Mouse (Mus musculus) CH12.LX (cell line): ENCODE measurements around the gene Hs3st6. TPM values are rescaled to one million over a fixed set of nuclear protein-coding genes. Genes with fewer than 3 reads are reported as not detected.

ENCODE experiments used
- DNase-seq: peaks from one replicate; pipeline ENCODE4 v3.0.0-alpha.2; 2013; ENCODE audit errors: extremely low read depth
- H3K27ac ChIP-seq: 2 replicates; pipeline ENCODE4 v1.5.1; 2012; ENCODE audit warnings: low read depth, mild to moderate bottlenecking, control low read depth, moderate library complexity; ENCODE audit not compliant: insufficient read depth
- H3K27me3 ChIP-seq: replicated peaks from 2 replicates; pipeline ENCODE3; 2012; ENCODE audit warnings: inconsistent platforms
- H3K36me3 ChIP-seq, 2 experiments: replicated peaks in 1 of 2; 2 replicates each; pipeline versions ENCODE3 to v1.6.1; 2012; ENCODE audit warnings: inconsistent platforms in 1 of 2, low read length in 1 of 2, mild to moderate bottlenecking in 1 of 2, mixed read lengths in 1 of 2, moderate library complexity in 1 of 2; ENCODE audit not compliant: control insufficient read depth in 1 of 2, insufficient read depth in 1 of 2
- H3K4me1 ChIP-seq, 2 experiments: 2 replicates each; pipeline ENCODE4 v1.6.1; 2012; ENCODE audit warnings: inconsistent platforms in 1 of 2, moderate library complexity in 1 of 2; ENCODE audit not compliant: insufficient read depth in 2 of 2, control insufficient read depth in 1 of 2
- H3K4me2 ChIP-seq: 2 replicates; pipeline ENCODE4 v1.6.1; 2012; ENCODE audit warnings: low read depth, mild to moderate bottlenecking, control low read depth; ENCODE audit not compliant: poor library complexity, insufficient read depth, severe bottlenecking
- H3K4me3 ChIP-seq, 3 experiments: fragments of 150-350 bp in 1 of 3; sonication (generic) in 1 of 3; replicated peaks in 1 of 3; 2 replicates each; pipeline versions ENCODE3 to v1.5.1; 2011 to 2012; ENCODE audit warnings: low read depth in 2 of 3, low read length in 2 of 3, mild to moderate bottlenecking in 2 of 3, moderate library complexity in 2 of 3, control low read depth in 1 of 3, improper control_type of control experiment in 1 of 3, inconsistent platforms in 1 of 3, mixed read lengths in 1 of 3; ENCODE audit not compliant: poor library complexity in 1 of 3
- H3K79me2 ChIP-seq: replicated peaks from 2 replicates; pipeline ENCODE4 v1.6.1; 2012; ENCODE audit warnings: mild to moderate bottlenecking, moderate library complexity; ENCODE audit not compliant: control insufficient read depth, poor library complexity, insufficient read depth, severe bottlenecking; ENCODE audit errors: extremely low read depth
- H3K9ac ChIP-seq: 2 replicates; pipeline ENCODE4 v1.6.1; 2012; ENCODE audit warnings: low read depth, mild to moderate bottlenecking, control low read depth, moderate library complexity; ENCODE audit not compliant: insufficient read depth
- H3K9me3 ChIP-seq: replicated peaks from 2 replicates; pipeline ENCODE3; 2012; ENCODE audit warnings: low read length, inconsistent platforms, mixed read lengths
- BHLHE40 ChIP-seq: IDR thresholded peaks from 2 replicates; pipeline ENCODE4 v1.6.1; 2011; ENCODE audit warnings: mild to moderate bottlenecking, low read depth, low read length, improper control_type of control experiment
- CHD2 ChIP-seq: IDR thresholded peaks from 2 replicates; pipeline ENCODE4 v1.6.1; 2011; ENCODE audit warnings: low read length, improper control_type of control experiment
- CTCF ChIP-seq, 2 experiments: IDR thresholded peaks in 1 of 2; conservative IDR thresholded peaks in 1 of 2; 2 replicates each; pipeline ENCODE4 v1.5.1; 2011 to 2012; ENCODE audit warnings: low read depth in 2 of 2, low read length in 2 of 2, improper control_type of control experiment in 1 of 2, inconsistent platforms in 1 of 2, mild to moderate bottlenecking in 1 of 2, moderate library complexity in 1 of 2
- ELF1 ChIP-seq: IDR thresholded peaks from 2 replicates; pipeline ENCODE4 v1.6.1; 2014; ENCODE audit warnings: low read depth, mild to moderate bottlenecking, inconsistent platforms, low read length, improper control_type of control experiment
- GABPA ChIP-seq: IDR thresholded peaks from 2 replicates; pipeline ENCODE4 v1.6.1; 2012; ENCODE audit warnings: low read depth, low read length, improper control_type of control experiment, inconsistent platforms; ENCODE audit not compliant: insufficient replicate concordance
- HCFC1 ChIP-seq: IDR thresholded peaks from 2 replicates; pipeline ENCODE4 v1.6.1; 2012; ENCODE audit warnings: low read depth, mild to moderate bottlenecking, inconsistent platforms, low read length, improper control_type of control experiment
- MAX ChIP-seq: IDR thresholded peaks from 2 replicates; pipeline ENCODE4 v1.6.1; 2011; ENCODE audit warnings: low read length, improper control_type of control experiment
- MEF2A ChIP-seq: IDR thresholded peaks from 2 replicates; pipeline ENCODE4 v1.6.1; 2014; ENCODE audit warnings: low read depth, mild to moderate bottlenecking, inconsistent platforms, low read length, improper control_type of control experiment, borderline replicate concordance
- MXI1 ChIP-seq: IDR thresholded peaks from 2 replicates; pipeline ENCODE4 v1.6.1; 2011; ENCODE audit warnings: mild to moderate bottlenecking, low read depth, low read length, improper control_type of control experiment
- MYC ChIP-seq: IDR thresholded peaks from 2 replicates; pipeline ENCODE4 v1.6.1; 2011; ENCODE audit warnings: low read depth, mild to moderate bottlenecking, improper control_type of control experiment, low read length
- PAX5 ChIP-seq: IDR thresholded peaks from 2 replicates; pipeline ENCODE4 v1.6.1; 2012; ENCODE audit warnings: low read length, inconsistent platforms, mixed read lengths
- POLR2A ChIP-seq: IDR thresholded peaks from 2 replicates; pipeline ENCODE4 v1.6.1; 2011; ENCODE audit warnings: low read depth, mild to moderate bottlenecking, improper control_type of control experiment, low read length
- POLR2AphosphoS2 ChIP-seq: IDR thresholded peaks from 2 replicates; pipeline ENCODE4 v1.6.1; 2011; ENCODE audit warnings: low read depth, low read length, improper control_type of control experiment
- RAD21 ChIP-seq: IDR thresholded peaks from 2 replicates; pipeline ENCODE4 v1.6.1; 2011; ENCODE audit warnings: low read depth, mild to moderate bottlenecking, low read length, improper control_type of control experiment, moderate library complexity
- SIN3A ChIP-seq: IDR thresholded peaks from 2 replicates; pipeline ENCODE4 v1.6.1; 2012; ENCODE audit warnings: low read length, improper control_type of control experiment, inconsistent platforms
- SMC3 ChIP-seq: IDR thresholded peaks from 2 replicates; pipeline ENCODE4 v1.6.1; 2011; ENCODE audit warnings: low read depth, low read length, improper control_type of control experiment
- TBP ChIP-seq: conservative IDR thresholded peaks from 2 replicates; pipeline ENCODE4 v1.6.1; 2011; ENCODE audit warnings: low read depth, low read length, improper control_type of control experiment
- TCF12 ChIP-seq: IDR thresholded peaks from 2 replicates; pipeline ENCODE4 v1.6.1; 2014; ENCODE audit warnings: low read depth, mild to moderate bottlenecking, inconsistent platforms, low read length, improper control_type of control experiment
- ZMIZ1 ChIP-seq: IDR thresholded peaks from 2 replicates; pipeline ENCODE4 v1.6.1; 2012; ENCODE audit warnings: low read depth, mild to moderate bottlenecking, inconsistent platforms, low read length, improper control_type of control experiment
- dilution Hi-C: fragments of 300-500 bp; cut with MboI; formaldehyde crosslinking; loops from 2 replicates; pipeline ENCODE4 v1.14.3; 2020; ENCODE audit warnings: low sequenced_read_pairs; ENCODE audit not compliant: extremely low pct_unique_long_range_greater_than_20kb, extremely low pct_ligation_motif_present
- in situ Hi-C: fragments of 300-500 bp; cut with MboI; formaldehyde crosslinking; loops from 3 replicates; pipeline ENCODE4 v1.14.3; 2019; ENCODE audit warnings: low sequenced_read_pairs, low pct_ligation_motif_present, low pct_unique_long_range_greater_than_20kb, mixed read lengths
- polyA plus RNA-seq: library from polyadenylated mRNA; unstranded; fragments of >175 nt; gene quantifications from 2 replicates; pipeline ENCODE4 v1.2.1, GENCODE M21; 2012; ENCODE audit warnings: low read depth; ENCODE audit not compliant: insufficient read length
- total RNA-seq, 2 experiments: library from RNA; depleted of rRNA; stranded (reverse); fragments of 300-350 nt in 1 of 2; fragments of >200 nt in 1 of 2; gene quantifications; 2 replicates each; pipeline ENCODE4 v1.2.3; 2012 to 2014

Gene Hs3st6
- total and polyA plus RNA-seq, 3 experiments, result 0.30 TPM; not detected in 2

DNA sequence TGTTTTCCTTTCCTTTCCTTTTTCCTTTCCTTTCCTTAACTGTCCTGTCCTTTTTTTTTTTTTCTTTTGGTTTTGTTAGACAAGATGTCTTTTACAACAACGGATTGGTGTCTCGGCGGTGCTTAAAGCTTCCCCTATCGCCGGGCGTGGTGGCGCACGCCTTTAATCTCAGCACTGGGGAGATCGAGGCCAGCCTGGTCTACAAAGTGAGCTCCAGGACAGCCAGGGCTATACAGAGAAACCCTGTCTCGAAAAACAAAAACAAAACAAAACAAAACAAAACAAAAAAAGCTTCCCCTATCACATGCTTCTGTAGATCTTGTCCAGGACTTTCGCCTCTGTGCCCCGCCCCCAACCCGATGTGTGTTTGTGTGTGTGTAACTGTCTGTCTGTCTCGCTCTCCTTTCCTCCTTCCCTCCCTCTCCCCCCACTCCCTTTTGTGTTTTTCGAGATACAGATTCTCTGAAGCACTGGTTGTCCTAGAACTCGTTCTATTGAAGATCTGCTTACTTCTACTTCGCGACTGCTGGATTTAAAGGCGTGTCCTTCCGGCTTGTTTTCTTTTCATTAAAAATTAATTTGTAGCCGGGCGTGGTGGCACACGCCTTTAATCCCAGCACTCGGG is 44.9 kb upstream of the Hs3st6 start:
- Histone ChIP-seq H3K4me3 (peak overlapping the region; percentile 83 to 96 (median 94)), H3K4me2 (peak overlapping the region; percentile 68), H3K27me3 (no peaks in the 10 kb centered on the region), H3K9ac (peak overlapping the region; percentile 86), H3K36me3 (peaks cover 21 to 27% of the 10 kb centered on the region in 2 experiments), H3K9me3 (no peaks in the 10 kb centered on the region), H3K4me1 (peaks cover 7 to 19% of the 10 kb centered on the region in 2 experiments; a peak in 3 of 4 replicates), H3K79me2 (peaks cover 14% of the 10 kb centered on the region), H3K27ac (peak overlapping the region; percentile 52)
- DNase-seq, result no peak
- dilution Hi-C loops, result no loop called here
- TF ChIP-seq POLR2A (no peak), MXI1 (peak; percentile 85), MYC (0 out of 2 replicates have a peak, but pooled peaks have one; percentile 34), CHD2 (0 out of 2 replicates have a peak, but pooled peaks have one; percentile 34)
- in situ Hi-C loops, result no loop called here

GRCm38 (mm10) chr17:24708646-24709045 is 44.1 kb upstream of the Hs3st6 start:
- H3K9me3 ChIP-seq, result no peaks in the 10 kb centered on the region
- 0 out of 2 replicates have a peak overlapping the region, but pooled peaks have one; percentile 86 for H3K9ac ChIP-seq
- in situ Hi-C loops (no loop called here), dilution Hi-C loops (no loop called here)
- TF ChIP-seq SIN3A, result peak; percentile 54; the same call in 1 of the 2 replicates
- peak; percentile 79 for TF ChIP-seq MXI1
- peak; percentile 50 for TF ChIP-seq RAD21
- peak; percentile 26; the same call in 1 of the 2 replicates for TF ChIP-seq TCF12
- TF ChIP-seq CTCF (conservative IDR thresholded peaks at IDR 0.05 in 1 of 2, IDR thresholded peaks at IDR 0.05 in 1 of 2; ENCODE audit: low read depth in 2 of 2, low read length in 2 of 2), result peak; percentile 49 to 72; a peak in 3 of 4 replicates
- 0 out of 2 replicates have a peak, but pooled peaks have one; percentile 16 for TF ChIP-seq TBP
- peak; percentile 62; the same call in 1 of the 2 replicates for TF ChIP-seq MAX
- no peak for TF ChIP-seq GABPA
- no peak for TF ChIP-seq POLR2AphosphoS2
- TF ChIP-seq MEF2A, result no peak
- peak; percentile 97 for TF ChIP-seq MYC
- TF ChIP-seq ZMIZ1, result no peak
- TF ChIP-seq BHLHE40, result no peak
- peak; percentile 37 for TF ChIP-seq SMC3
- no peak for TF ChIP-seq PAX5
- TF ChIP-seq ELF1, result peak; percentile 38; the same call in 1 of the 2 replicates
- no peak for TF ChIP-seq HCFC1
- TF ChIP-seq POLR2A, result no peak
- H3K79me2 ChIP-seq, result peaks cover 14% of the 10 kb centered on the region
- DNase-seq, result peak; percentile 66
- H3K36me3 ChIP-seq, result peaks cover 19 to 24% of the 10 kb centered on the region in 2 experiments
- peaks cover 7 to 16% of the 10 kb centered on the region in 2 experiments; a peak in 3 of 4 replicates for H3K4me1 ChIP-seq
- H3K4me3 ChIP-seq, result no peak overlapping the region
- no peak overlapping the region for H3K27ac ChIP-seq
- H3K4me2 ChIP-seq, result peak overlapping the region; percentile 68
- H3K27me3 ChIP-seq, result no peaks in the 10 kb centered on the region
